Mouse (Mus musculus) G1E (cell line): Measurements from ENCODE around the gene Lsamp. TPM values are rescaled to one million over a fixed set of nuclear protein-coding genes. Genes with fewer than 3 reads are reported as not detected.

Source experiments
- ATAC-seq: 2 replicates; pipeline ENCODE4 v1.8.0; 2016; ENCODE audit warnings: mild to moderate bottlenecking; ENCODE audit not compliant: insufficient number of reproducible peaks, poor library complexity, low FRiP score, severe bottlenecking; ENCODE audit errors: extremely low read depth
- DNase-seq: peaks from one replicate; pipeline ENCODE4 v3.0.0; 2012; ENCODE audit warnings: low spot score
- H3K27me3 ChIP-seq: 2 replicates; pipeline ENCODE4 v1.6.1; 2012; ENCODE audit warnings: mild to moderate bottlenecking, low read length, inconsistent platforms; ENCODE audit not compliant: insufficient read depth
- H3K36me3 ChIP-seq: replicated peaks from 2 replicates; pipeline ENCODE3; 2012; ENCODE audit warnings: mild to moderate bottlenecking, inconsistent platforms
- H3K4me1 ChIP-seq: 2 replicates; pipeline ENCODE4 v1.6.1; 2012; ENCODE audit warnings: low read depth, low read length, inconsistent platforms, mixed read lengths; ENCODE audit not compliant: insufficient read depth
- H3K4me3 ChIP-seq: 2 replicates; pipeline ENCODE4 v1.5.1; 2012; ENCODE audit warnings: low read depth, mild to moderate bottlenecking, inconsistent platforms, low read length, moderate library complexity, mixed read lengths
- H3K9me3 ChIP-seq: replicated peaks from 2 replicates; pipeline ENCODE4 v1.6.1; 2012; ENCODE audit warnings: inconsistent platforms
- CTCF ChIP-seq: IDR thresholded peaks from 2 replicates; pipeline ENCODE4 v1.5.1; 2012; ENCODE audit warnings: low read depth, low read length, inconsistent platforms, mixed read lengths
- GATA1 ChIP-seq: IDR thresholded peaks from 2 replicates; pipeline ENCODE4 v1.6.1; 2012; ENCODE audit warnings: borderline replicate concordance, low read length, inconsistent platforms, mixed read lengths
- GATA2 ChIP-seq: IDR thresholded peaks from 2 replicates; pipeline ENCODE4 v1.6.1; 2012; ENCODE audit warnings: low read depth, low read length, inconsistent platforms, borderline replicate concordance
- POLR2AphosphoS5 ChIP-seq: IDR thresholded peaks from 2 replicates; pipeline ENCODE4 v1.6.1; 2012; ENCODE audit warnings: low read depth, low read length, inconsistent platforms; ENCODE audit not compliant: insufficient replicate concordance
- TAL1 ChIP-seq: conservative IDR thresholded peaks from 2 replicates; pipeline ENCODE4 v1.6.1; 2012; ENCODE audit warnings: low read depth, low read length, inconsistent platforms, mixed read lengths
- polyA plus RNA-seq: library from polyadenylated mRNA; stranded (reverse); fragments of >175 nt; gene quantifications from 2 replicates; pipeline ENCODE4 v1.2.3, GENCODE M21; 2012
- total RNA-seq, 2 experiments: library from RNA; stranded (forward) in 1 of 2; stranded (reverse) in 1 of 2; fragments of 200-1000 nt in 1 of 2; fragments of >200 nt in 1 of 2; fragmentation: Nextera tagmentation in 1 of 2; gene quantifications; 2 replicates each; pipeline ENCODE4 v1.2.3; 2014 to 2017

The Lsamp gene
- total and polyA plus RNA-seq, 3 experiments: 0.49 TPM; not detected in 2

DNA sequence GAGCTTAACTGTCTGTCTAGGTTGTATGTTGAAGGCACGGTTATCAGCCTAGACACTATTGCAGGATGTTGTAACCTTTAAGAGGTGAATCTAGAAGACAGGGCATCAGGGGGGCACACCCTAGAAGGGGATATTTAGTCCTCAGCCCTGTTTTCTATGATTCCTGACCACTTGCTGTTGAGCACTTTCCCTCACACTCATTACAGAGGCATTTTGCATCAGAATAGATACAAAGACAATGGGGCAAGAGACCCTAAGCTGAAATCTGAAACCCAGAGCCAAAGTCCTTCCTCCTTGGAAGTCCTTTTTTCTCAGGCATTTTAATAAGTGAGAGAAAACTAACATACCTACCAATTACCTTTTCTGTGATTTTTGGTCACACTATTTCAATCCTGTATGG, 2038.4 kb downstream of the Lsamp start:
- Histone ChIP-seq H3K27me3 (no peaks in the 10 kb centered on the region), H3K9me3 (0 out of 2 replicates have a peak, but pooled peaks cover 2% of the 10 kb centered on the region), H3K4me1 (no peaks in the 10 kb centered on the region), H3K4me3 (no peak overlapping the region), H3K36me3 (no peaks in the 10 kb centered on the region)
- TF ChIP-seq POLR2AphosphoS5 (no peak), GATA2 (no peak), CTCF (no peak), GATA1 (no peak), TAL1 (no peak)
- ATAC-seq (no peak), DNase-seq (no peak)

DNA sequence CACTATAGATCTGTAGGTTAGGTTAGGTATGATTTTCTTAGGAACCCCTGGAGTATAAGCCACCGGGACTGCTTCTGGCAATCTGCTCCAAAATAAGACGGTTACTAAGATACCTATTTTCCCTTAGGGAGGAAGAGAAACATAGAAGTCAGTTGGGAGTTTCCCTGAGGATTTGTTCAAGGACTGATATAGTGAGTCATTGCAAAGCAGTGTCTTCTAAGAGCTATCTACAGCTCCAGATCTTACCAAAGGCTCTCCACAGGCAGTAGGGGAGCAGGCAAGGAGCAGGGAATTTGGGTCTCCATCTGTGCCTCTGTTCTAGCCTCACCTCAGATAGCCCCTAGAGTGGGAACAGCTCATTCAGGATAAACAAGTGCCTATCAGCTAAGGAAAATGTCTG, 2047.9 kb downstream of the Lsamp start:
- no peak for TF ChIP-seq CTCF
- no peak for TF ChIP-seq TAL1
- no peak for TF ChIP-seq GATA1
- no peak overlapping the region for H3K4me3 ChIP-seq
- no peaks in the 10 kb centered on the region for H3K9me3 ChIP-seq
- no peaks in the 10 kb centered on the region for H3K27me3 ChIP-seq
- H3K36me3 ChIP-seq: no peaks in the 10 kb centered on the region
- DNase-seq: no peak
- H3K4me1 ChIP-seq: no peaks in the 10 kb centered on the region
- no peak for ATAC-seq

DNA sequence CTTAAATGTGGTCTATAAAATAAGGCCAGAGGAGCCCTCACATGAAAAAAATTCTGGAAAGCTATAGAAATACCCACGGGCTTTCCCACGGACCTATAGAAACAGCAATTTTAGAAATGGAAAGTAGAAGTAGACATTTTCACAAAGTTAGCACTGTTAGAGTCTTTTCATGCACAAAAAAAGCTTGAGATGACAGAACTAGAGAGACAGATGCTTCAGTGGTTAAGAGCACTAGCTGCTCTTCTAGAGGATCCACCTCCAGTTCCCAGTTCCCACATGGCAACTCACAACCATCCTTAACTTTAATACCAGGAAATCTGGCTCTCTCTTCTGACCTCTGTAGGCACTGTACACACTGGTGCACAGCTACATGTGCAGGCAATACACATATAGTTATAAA, 2049.3 kb downstream of the Lsamp start:
- Histone ChIP-seq H3K4me3 (no peak overlapping the region), H3K9me3 (no peaks in the 10 kb centered on the region)
- TF ChIP-seq GATA2 (no peak), GATA1 (no peak), POLR2AphosphoS5 (no peak), TAL1 (no peak), CTCF (no peak)

DNA sequence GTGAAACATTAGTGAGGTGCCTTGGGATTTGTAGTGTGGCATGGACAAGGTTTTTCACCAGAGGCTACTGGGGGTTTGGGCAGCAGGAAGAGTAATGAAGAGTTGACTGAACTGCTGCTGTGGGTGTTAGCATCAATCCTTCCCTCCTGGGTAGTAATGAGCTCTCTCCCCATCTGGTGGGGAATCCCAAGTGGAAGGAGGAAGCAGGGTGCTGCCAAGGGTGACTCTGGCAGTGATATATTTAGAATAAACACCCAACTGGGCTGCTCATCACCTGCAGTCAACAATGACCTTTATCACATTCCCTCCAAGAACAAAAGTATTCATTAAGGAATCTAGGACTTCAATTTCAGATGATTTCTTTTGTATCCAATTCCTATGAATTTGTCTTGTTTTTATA, 2064.0 kb downstream of the Lsamp start:
- H3K4me3 ChIP-seq: no peak overlapping the region
- no peaks in the 10 kb centered on the region for H3K27me3 ChIP-seq
- no peaks in the 10 kb centered on the region for H3K36me3 ChIP-seq
- ATAC-seq (no peak), DNase-seq (no peak)
- H3K4me1 ChIP-seq: no peaks in the 10 kb centered on the region
- TF ChIP-seq GATA2: no peak
- no peak for TF ChIP-seq TAL1
- TF ChIP-seq POLR2AphosphoS5: no peak
- no peak for TF ChIP-seq GATA1
- TF ChIP-seq CTCF: no peak
- no peaks in the 10 kb centered on the region; the same call in 1 of the 2 replicates for H3K9me3 ChIP-seq

More for the DNA sequence above, 2049.3 kb downstream of the Lsamp start:
- no peak for DNase-seq
- ATAC-seq: no peak
- Histone ChIP-seq H3K4me1 (no peaks in the 10 kb centered on the region), H3K27me3 (no peaks in the 10 kb centered on the region), H3K36me3 (no peaks in the 10 kb centered on the region)

DNA sequence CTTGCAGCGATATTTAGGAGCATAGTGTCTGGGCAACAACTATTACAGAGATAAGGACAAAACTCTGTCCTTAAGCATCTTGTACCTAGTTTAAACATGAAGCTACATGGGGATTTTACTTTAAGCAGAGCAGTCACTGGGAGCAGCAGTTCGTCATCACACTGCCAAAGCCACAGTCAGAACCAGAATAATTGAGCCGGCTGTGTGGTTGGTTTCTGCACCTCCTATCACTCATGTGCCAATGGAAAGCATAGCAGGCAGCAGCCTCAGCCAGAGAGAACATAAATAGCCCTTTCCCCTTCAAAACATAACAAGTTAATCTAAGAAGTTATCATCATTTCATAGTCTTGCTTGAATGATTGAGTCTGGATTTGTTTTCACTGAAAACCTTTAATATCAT, 2075.8 kb downstream of the Lsamp start:
- ATAC-seq: no peak
- DNase-seq: no peak
- H3K4me1 ChIP-seq: no peaks in the 10 kb centered on the region
- TF ChIP-seq TAL1 (no peak), POLR2AphosphoS5 (no peak), GATA2 (no peak), GATA1 (no peak), CTCF (no peak)
- no peaks in the 10 kb centered on the region for H3K27me3 ChIP-seq
- no peak overlapping the region for H3K4me3 ChIP-seq
- no peaks in the 10 kb centered on the region for H3K36me3 ChIP-seq
- H3K9me3 ChIP-seq: 0 out of 2 replicates have a peak, but pooled peaks cover 2% of the 10 kb centered on the region

DNA sequence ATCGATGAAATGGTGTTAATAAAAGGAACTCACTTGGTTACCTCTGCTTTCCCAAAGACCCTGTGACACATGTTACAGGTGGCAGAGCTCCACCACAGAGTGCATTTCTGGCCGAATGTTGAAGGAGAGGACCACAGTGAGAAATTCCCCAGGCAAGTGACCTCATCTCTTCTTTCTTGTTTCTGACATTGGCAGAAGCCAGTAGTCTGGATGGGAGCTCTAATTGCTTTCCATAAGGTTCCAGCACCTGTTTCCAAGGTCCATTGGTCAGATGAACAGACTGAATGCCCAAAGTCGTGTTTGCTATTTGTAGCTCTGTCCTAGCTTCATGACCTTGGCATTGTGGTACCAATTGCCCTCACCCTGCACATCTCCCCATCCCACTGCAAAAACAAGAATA, 2090.2 kb downstream of the Lsamp start:
- Histone ChIP-seq H3K27me3 (no peaks in the 10 kb centered on the region), H3K36me3 (no peaks in the 10 kb centered on the region), H3K4me3 (no peak overlapping the region), H3K4me1 (no peaks in the 10 kb centered on the region), H3K9me3 (peaks cover 1% of the 10 kb centered on the region; the same call in 1 of the 2 replicates)
- no peak for TF ChIP-seq GATA1
- no peak for TF ChIP-seq POLR2AphosphoS5
- TF ChIP-seq CTCF: no peak
- TF ChIP-seq GATA2: no peak
- TF ChIP-seq TAL1: no peak
- DNase-seq (no peak), ATAC-seq (no peak)

DNA sequence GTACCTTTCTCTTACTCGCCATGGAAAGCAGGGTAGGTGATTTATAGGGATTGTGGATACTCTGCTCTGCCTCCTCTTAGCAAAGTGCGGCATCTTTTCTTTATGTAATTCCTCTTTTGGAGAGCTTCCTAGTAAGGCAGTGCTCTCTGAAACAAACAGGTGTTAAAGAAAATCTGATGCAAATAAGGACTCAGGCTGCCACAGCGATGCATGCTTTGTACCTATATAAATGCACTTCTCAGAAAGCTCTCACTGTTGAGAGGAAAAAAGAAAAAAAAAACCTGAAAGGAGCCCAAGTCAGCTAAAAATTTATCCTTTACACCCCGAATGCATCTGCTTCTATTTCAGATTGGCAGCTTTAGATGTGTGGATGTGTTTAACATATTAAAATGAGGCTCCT, 2095.4 kb downstream of the Lsamp start:
- no peaks in the 10 kb centered on the region for H3K36me3 ChIP-seq
- no peak for DNase-seq
- ATAC-seq: no peak
- no peak for TF ChIP-seq TAL1
- TF ChIP-seq POLR2AphosphoS5: no peak
- no peak for TF ChIP-seq CTCF
- TF ChIP-seq GATA2: no peak
- no peak for TF ChIP-seq GATA1
- H3K9me3 ChIP-seq: no peaks in the 10 kb centered on the region; the same call in 1 of the 2 replicates
- H3K4me3 ChIP-seq: no peak overlapping the region
- no peaks in the 10 kb centered on the region for H3K4me1 ChIP-seq
- no peaks in the 10 kb centered on the region for H3K27me3 ChIP-seq
